Mouse (Mus musculus): Measurements from ENCODE around the gene Znhit1.

Znhit1 gene

DNA sequence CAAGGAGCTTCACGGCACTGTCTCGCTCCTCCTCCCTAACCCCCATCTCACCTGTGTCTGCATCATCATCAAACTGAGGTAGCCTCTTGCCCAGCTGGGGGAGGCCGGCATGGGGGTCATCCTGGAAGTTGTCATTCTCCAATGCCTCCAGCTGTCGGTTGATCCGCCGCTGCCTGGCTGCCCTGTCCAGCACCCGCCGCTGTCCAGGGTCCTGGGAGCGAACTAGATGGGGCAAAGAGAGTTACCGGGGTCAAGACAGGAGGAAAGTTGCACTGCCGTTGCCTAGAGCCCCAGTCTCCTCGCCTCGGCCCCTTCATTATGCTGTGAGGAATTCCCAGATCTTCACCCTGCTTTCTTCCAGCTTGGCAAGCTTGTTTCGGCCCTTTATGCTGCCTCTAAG is 3.0 kb downstream of the Znhit1 start:
- no peak for DNase-seq

DNA sequence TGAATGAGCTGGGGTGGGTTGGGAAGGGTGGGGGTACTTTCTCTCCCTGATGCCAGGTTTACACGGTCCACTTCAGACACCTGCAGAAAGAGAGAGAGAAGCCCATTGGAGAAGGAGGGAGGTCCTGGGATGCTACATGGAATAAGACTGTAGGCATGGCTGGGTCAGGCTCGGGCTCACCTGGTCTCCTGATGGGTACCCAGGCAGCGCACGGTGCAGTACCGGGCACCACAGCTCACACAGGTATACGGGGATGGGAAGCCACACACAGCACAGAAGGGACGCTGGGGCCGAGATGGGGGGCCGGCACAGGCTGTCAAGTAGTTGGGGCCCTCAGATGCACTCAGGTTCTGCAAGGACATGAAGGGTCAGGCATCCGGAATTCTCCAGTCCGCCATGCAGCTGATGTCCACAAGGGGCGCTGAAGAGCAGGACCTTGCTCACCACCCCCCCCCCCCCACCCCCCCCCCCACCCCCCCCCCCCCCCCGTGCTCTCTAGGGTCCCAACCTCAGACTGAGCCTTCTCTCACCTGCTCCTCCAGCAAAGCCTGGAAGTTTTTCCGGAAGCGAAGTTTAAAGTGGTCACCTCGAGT is 5.4 kb downstream of the Znhit1 start:
- DNase-seq = peak; percentile 71 to 86

DNA sequence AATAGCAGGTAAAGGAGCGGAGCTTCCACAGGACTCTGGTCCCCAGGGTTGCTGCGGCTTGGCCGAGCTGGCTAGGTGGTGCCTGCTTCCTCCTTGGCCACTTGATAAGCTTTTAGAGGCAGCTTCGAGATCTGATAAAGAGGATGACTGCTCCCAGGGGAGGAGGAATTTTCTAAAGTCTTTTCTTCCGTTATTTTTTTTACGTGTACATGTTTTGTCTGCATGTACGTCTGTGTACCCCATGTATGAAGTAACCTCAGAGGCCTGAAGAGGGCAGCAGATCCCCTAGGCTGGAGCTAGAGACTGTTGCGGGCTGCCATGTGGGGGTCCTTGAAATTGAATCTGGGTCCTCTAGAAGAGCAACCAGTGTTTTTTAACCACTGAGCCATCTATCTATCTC is 6.8 kb downstream of the Znhit1 start:
- no peak for DNase-seq

DNA sequence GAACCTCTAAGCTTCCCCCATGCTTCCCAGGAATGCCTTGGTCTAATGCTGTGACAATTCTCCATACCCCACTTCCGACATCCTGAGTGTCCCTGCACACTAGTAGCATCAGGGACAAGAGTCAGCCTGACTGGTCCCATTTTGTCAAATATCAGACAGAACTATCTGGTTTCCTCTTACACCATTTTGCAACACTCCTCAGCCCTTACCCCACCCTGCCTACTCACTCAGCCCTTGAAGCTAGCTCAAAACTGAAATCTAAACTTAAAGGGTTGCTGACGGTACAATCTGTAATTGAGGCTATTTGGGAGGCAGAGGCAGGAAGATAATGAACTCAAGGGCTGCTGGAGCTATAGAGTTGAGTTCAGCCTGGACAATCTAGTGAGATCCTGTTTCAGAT is 8.1 kb downstream of the Znhit1 start:
- no peak for DNase-seq

DNA sequence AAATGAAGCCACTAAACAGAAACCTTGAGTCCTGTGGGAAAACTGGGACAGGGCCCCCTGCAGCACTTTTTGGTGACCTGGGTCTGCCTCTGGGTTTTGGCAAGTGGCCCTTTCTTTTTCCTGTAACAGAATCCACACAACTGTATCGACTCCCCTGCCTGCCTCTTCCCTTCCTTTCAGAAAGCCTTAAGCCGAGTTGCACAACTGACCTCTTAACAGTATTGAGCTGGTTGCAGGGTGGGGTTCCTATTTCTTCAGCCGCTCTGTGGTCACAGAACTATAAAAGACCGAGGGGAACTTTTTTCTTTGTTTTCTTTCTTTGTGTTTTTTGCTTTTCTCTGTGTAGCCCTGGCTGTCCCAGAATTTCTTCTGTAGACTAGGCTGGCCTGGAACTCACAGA is 10.1 kb downstream of the Znhit1 start:
- no peak for DNase-seq

DNA sequence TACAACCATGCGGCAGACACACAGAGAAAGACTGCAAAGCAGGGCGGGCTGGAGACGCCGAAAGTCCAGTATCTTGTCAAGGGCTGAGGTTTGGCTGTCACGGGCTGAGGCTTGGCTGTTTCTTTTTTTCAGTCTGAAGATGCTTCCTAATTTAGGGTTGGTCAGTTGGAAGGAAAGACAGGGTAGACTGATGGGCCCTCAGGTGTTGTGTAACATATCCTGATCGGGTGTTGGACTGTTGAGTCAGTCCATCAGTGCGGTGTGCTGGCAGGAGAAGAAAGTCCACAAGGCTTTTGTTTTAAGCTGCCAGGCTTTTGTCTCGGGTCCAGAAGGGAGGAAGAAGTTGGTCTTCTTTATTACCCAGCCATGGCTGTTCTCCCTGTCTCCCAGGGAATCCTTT is 14.2 kb downstream of the Znhit1 start:
- DNase-seq = no peak

DNA sequence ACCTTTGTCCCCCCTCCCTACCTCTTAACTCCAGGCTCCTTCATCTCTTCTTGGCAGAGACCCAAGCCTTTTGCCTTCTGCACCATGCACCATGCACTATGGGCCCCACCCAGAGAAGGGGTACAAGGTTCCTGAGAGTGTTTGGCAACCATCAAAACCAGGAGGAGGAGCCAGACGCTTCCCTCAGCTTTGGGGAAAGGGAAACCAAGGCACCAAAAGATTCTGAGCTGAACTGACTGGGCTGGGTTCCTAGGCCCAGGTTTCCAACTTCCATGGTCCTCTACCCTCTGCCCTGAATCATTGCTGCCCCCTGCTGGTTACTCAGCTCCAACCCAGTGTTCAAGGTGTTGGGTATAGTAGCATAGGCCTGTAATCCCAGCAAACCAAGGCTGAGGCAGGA is 17.1 kb downstream of the Znhit1 start:
- peak; percentile 37 to 69 for DNase-seq

DNA sequence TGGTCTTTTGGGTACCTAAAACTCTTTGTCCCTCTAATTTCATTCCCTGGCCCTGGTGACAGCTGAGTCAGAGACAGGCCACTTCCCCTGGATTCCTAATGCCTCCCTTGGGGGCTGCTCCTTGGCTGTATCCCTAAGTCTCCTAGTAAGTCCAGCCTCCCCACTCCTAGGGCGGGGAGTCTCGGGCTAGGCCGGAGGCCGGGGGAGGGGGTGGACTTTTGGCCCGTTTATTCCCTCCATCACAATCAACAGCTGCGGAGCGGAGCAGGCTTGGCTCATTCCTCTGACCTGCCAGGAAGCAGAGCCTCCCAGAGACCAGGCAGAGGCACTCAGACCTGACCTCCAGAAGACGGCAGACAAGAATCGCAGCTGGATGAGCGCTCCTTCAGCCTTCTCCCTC is 20.2 kb downstream of the Znhit1 start:
- no peak for DNase-seq

DNA sequence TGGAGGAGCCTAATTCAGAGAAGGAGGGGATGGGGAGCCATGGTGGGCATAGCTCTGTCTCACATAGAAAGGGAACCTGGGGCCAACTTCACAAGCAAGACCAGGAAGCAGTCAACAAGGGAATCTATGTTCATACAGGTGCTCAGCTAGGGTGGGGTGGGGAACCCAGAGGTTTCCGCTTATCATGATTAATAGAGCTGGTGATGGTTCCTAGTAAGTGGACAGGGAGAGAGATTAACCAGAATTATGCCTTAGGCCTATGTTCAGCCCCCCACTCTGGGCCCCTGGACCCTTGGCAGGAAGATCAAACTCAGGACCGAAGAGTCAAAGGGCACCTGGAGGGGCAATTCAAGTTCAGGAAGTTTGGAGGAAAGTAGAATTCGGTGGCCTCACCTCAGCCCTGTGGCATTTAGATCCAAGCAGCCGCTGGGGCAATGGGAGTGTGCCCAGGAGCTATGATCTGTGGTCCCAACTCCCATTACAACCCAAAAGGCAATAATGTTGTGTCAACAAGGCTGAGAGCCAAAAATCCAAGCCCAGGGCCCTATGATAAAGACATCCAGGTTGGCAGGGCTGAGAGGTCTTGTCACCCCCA is 20.9 kb downstream of the Znhit1 start:
- no peak for DNase-seq

DNA sequence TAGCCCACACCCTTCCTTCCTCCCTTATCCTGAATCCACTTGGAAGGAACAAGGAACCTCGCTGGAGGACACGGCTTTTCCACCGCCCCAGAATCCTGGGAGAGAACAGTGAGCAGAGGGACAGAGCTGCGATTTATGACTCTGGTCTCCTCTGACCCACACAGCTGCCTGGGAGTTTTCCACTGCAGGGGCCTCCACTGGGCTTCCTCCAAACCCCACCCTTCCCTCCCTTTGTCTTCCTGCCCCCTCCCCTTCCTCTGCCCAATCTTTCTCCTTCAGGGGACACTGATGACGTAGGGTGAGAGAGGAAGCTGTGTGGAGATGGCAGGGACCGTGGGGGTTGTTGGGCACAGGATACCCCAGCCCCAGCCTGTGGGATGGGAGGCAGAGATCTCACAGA is 21.5 kb downstream of the Znhit1 start, which contains the start of gene Cldn15:
Gene Cldn15 (plus strand): TSS at position 286 of the 400 bp plus-strand sequence.
- no peak for DNase-seq

DNA sequence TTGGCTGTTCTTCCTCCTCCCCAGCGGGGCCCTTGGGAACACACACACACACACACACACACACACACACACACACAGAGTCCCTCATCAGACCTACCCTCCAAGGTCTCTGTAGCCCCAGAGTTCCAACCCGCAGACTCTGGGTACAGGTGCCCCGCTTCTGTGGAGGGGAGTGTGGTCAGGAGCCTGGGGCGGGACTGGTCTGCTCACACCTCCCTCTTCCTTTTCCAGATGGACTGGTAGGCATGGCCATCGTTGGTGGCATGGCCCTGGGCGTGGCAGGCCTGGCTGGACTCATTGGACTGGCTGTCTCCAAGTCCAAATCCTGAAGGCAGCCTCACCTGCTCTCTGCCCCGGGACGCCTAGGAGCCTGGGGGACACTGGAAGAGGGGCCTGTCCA is 22.1 kb downstream of the Znhit1 start:
- DNase-seq = no peak

DNA sequence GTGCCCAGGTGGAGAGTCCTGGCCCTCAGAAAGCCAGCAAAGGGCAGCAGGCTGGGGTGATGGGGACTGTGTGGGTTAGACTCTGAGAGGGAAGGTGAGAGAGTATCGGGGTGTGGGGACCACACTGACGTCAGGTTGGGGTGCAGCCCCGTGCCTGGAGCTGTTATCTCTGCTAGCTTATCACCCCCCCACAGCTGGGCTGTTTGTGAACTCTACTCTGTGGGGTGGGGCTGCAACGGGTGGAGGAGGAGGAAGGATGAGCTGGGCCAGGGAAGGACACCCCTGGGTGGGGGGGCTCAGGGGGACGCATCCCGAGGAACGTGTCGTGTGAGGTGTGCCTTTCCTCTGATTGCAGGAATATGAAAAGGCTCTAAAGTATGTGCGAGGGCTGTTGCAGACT is 22.6 kb downstream of the Znhit1 start:
- DNase-seq = no peak

DNA sequence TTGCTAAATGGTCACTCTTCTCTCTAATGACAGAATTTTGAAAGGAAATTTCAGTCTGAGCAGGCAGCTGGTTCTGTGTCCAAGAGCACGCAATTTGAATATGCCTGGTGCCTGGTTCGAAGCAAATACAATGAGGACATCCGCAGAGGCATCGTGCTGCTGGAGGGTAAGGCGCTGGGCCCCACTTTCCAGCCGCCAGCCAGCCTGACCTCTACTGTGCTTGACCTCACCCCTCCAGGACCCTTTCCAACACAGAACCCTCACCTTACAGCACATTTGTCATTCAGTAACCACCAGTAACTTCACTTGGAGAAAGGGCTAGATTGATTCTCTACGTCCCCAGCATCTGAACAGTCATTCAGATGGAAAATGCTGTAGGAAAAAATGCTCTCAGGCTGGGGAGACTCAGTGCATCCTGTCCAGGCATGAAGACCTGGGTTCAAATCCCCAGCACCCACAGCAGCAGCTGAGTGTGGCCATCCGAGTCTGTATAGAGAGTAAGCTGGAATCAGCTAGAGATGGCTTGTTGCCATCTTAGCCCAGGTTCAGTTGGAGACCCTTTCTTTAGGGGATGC is 24.8 kb downstream of the Znhit1 start:
- no peak for DNase-seq

DNA sequence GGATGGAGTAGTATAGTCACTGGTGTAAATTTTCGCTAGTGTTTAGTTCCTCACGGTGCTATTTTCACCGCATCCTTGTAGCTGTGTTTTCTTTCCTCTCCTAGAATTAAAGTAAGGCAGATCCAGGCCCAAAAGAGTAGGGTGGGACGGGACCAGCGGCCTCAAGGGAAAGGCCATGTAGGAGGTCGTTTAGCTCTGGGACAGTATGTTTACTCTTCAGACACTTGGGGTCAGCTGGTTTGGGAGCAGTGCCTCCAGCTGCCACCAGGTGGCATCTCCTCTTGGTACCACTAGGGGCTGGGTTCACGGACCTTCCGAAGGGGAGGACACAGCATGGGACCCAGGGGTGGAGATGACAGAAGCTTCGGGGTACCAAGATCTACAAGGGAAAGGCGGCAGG is 25.3 kb downstream of the Znhit1 start:
- DNase-seq = peak; percentile 89 to 92

DNA sequence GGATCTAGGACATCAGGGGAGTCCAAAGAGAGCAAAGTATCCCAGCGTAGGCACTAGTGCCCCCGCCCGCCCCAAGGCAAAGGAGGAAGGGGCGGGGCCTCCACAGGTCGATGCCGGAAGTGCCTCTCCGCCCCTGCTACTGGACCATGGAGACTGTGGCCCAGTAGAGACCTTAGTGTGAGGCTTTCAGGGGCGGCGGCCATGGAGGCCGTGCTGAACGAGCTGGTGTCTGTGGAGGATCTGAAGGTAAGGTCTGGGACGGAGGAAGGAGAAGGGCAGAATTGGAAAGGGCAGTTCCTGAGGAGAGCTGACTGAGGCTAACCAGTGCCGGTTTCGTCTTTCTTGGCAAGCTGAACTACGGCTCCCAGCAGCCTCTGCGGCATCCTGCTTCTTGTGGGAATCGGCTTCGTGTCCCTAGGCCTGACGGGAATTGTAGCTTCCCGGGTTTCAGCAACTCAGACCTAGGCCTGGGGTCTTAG is 25.8 kb downstream of the Znhit1 start:
- DNase-seq = peak; percentile 91 to 92

DNA sequence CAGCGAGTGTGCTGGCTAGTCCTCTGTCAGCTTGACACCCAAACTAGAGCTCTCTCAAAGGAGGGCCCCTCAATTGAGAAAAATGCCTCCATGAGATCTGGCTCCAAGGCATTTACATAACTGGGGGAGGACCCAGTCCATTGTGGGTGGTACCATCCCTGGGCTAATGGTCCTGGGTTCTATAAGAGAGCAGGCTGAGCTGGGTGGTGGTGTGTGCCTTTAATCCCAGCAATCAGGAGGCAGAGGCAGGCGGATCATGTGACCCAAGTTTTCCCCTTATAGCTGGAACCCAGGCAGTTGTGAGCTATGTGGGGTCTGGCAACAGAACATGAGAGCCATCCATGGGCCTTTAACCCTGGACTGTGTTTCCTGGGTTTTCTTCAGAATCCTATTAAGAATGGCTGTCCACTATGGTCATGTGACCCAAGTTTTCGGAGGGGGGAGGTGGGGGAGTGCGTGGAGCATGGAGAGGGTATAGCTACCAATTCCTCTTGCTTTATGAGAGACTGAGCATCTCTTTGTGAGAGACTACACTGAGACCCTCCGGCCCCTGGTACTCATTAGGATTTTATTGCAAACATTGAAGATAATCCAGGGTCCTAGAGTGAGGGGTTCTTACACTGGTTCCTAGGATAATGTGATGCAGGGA is 26.4 kb downstream of the Znhit1 start:
- DNase-seq = peak in 1 of 2 experiments; percentile 54

DNA sequence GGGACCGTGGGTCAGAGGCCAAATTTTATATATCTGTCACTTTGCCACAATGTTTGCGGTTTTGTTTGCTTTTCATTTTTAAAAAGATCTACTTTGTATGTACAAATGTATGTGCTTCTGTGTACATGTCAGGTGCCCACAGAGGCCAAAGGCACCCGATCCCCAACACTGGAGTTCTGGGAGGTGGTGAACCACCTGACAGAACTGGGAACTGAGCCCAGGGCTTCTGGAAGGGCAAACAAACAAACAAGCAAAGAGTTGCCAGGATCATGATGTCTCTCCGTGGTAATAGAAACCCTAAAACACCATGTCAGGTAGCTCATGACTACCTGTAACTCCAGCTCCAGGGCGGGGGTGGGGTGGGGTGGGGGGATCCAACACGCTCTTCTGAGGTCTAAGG is 27.8 kb downstream of the Znhit1 start:
- no peak for DNase-seq

DNA sequence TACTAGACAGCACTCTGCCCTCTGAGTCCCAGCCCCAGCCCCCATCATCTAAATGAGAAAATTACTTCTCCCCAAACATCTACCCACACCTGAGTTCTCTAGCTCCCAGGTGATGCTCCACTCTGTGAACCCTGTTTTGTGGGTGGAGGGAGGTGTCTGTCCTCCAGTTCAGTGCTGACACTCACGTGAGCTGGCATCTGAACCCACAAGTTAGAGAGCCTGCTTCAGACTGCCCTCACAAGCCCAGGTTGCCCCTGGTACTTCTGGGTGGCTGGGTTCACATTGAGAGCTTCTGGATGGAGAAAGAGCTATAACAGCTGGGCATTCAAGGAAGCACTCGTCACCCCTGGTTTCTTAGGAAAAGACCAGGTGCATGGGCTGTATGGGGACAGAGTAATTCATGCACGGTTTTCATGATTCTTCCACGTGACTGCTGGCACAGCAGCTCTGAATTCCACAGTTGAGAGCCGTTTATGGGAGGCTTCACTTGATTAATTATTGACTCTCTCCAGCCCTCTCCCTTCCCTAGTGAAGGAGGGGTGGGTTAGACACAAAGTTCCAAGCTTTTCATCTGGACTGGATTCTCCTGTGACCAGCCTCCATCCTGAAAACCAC is 28.7 kb downstream of the Znhit1 start:
- DNase-seq = no peak

DNA sequence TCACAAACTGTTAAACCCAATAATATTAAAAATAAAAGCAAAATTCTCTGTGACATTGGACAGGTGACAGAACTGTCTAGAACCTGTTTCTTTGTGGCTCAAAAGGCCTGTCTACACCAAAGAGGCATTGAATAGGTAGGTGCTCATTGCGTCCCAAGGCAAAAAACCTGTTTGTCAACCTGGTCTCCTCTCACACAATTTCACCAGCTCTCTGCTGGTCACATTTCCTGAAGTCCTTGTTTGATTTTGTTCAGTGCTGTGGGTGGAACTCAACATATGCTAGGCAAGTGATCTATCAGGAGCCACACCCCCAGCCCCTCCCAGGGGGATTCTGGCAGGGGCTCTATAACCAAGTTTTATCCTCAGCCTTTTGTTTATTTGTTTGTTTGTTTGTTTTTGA is 30.6 kb downstream of the Znhit1 start:
- DNase-seq = no peak

DNA sequence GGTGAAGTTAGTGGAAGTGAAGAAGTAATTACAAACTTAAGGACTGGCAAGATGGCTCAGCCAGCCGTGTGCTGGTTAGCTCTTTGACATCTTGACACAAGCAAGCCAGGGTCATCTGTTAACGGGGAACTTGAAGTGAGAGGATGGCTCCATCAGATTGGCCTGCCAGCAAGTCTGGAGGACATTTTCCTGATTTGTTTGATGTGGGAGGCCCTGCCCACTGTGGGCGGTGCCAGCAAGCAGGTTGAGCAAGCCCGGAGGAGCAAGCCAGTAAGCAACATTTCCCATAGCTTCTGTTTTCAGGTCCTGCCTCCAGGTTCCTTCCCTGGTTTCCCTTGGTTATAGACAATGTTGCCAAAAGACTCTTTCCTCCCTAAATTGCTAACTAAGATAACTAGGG is 32.2 kb downstream of the Znhit1 start:
- no peak for DNase-seq

DNA sequence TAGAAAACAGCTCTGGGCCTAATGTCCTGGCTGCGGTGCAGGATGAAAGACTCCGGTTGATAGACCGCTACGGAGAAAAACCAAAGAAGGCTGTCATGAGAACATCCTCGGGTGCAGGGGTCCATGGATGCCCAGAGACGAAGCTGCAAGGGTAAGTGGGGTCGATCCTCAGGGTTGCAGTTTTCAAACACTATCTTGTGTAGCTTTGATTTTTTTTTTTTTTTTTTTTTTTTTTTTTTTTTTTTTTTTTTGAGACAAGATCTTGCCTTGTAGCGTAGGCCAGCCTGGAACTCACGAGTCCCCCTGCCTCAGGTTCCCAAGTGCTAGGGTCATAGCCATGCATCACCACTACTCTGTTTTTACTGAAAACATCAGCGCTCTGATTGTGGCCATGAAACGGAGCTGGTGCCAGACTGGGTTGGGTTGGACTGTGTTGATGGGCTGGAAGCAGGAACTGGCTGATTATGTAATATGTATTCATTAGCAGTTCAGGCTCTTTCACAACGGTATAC is 34.3 kb downstream of the Znhit1 start:
- DNase-seq = peak; percentile 60 to 63

DNA sequence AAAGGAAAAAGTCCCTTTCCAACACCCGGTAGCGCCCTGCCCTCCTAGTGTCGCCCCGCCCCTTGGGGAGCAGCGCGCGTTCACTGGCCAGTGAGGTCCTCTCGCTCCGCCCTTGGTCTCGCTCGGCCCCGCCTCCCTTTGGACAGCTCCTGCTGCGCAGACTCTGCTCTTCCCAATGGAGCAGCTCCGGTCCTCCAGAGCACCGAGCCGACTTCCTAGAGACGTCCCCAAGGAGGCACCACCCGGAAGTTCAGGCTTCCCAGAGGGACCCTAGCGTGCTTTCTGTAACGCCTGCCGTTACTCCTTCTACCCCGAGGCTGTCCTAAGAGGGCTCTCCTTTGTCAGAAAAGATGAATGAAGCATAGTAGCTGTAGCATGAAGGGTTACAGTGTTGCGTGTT is 34.8 kb downstream of the Znhit1 start, which contains the start of gene Fis1:
Gene Fis1 (plus strand): TSS at position 261 of the 400 bp plus-strand sequence.
- peak; percentile 97 for DNase-seq

DNA sequence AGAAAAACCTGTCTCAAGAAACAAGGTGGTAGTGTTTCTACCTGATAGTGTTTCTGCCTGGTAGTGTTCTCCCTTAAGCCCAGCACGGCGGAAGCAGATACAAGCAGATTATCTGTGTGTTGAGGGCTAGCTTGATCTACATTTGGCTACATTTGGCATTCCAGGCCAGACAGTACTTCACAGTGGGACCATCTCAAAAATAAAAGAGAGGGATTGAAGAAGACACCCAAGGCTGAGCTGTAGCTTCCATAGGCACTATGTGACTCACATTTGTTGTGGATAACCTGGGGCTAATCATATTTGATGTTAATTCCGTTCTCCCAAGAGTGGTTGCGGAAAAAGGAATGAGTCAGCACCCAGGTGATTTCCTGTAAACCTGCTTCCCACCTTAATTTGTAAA is 35.7 kb downstream of the Znhit1 start:
- DNase-seq = no peak
